7 mouse cellular contexts compared by ENCODE assay signal in genomic region chr9:51335294-51336010, GRCm38 (mm10). TPM values are rescaled to one million over a fixed set of nuclear protein-coding genes. Genes with fewer than 3 reads are reported as not detected.
DNase-seq lines count a peak whose midpoint lies in the region; ATAC-seq lines count a peak whose summit lies in the region.

No protein-coding gene starts in this region.

- 26% methylated on average over 8 of the region's 8 CpGs for WGBS in intestine, embryonic 16.5 days
- WGBS in midbrain, embryonic 14.5 days: 28% methylated on average over 8 of the region's 8 CpGs

- H3K9me3 ChIP-seq in intestine, embryonic 16.5 days (ENCODE audit: control insufficient read depth, low read length): no peaks in the 10 kb centered on the region
- no peaks in the 10 kb centered on the region for H3K9me3 ChIP-seq in midbrain, embryonic 14.5 days (ENCODE audit: control insufficient read depth, low read length)

- no peak overlapping the region for H3K4me3 ChIP-seq in intestine, embryonic 16.5 days (ENCODE audit: low read length)
- no peak overlapping the region for H3K4me3 ChIP-seq in midbrain, embryonic 14.5 days (replicated peaks; ENCODE audit: low read depth, low read length)

- DNase-seq in adrenal gland, postnatal 14 days: peak; percentile 85
- peak; percentile 78 for DNase-seq in embryo, embryonic 9.5 days (ENCODE audit: extremely low spot score)
- peak; percentile 89 to 93 for DNase-seq in left cerebral cortex, postnatal 14 days (ENCODE audit: low spot score in 2 of 2)
- peak; percentile 95 for DNase-seq in midbrain, embryonic 14.5 days
- peak; percentile 16 to 37 for DNase-seq in spleen, postnatal 14 days (ENCODE audit: low spot score in 2 of 2)

- ATAC-seq in granulocyte monocyte progenitor cell, adult 5-6 weeks (replicated peaks; ENCODE audit: poor library complexity, severe bottlenecking): peak; percentile 81
- ATAC-seq in intestine, embryonic 16.5 days: peak; percentile 81
- ATAC-seq in midbrain, embryonic 14.5 days (ENCODE audit: low FRiP score, low TSS enrichment): peak; percentile 73; the same call in 1 of the 2 replicates

- H3K9ac ChIP-seq in intestine, embryonic 16.5 days (ENCODE audit: low read depth, low read length): no peak overlapping the region
- no peak overlapping the region for H3K9ac ChIP-seq in midbrain, embryonic 14.5 days (replicated peaks; ENCODE audit: low read length)

- peak overlapping the region; percentile 28; the same call in 1 of the 2 replicates for H3K4me2 ChIP-seq in intestine, embryonic 16.5 days (ENCODE audit: low read depth, low read length)
- H3K4me2 ChIP-seq in midbrain, embryonic 14.5 days (ENCODE audit: low read length): peak overlapping the region; percentile 30; the same call in 1 of the 2 replicates

- intact Hi-C loops in left cerebral cortex, postnatal 14 days (cut with DNase I): loop anchor here (2.0 kb wide), 2 partner anchors 429 to 573 kb away; partner anchors contain the start of gene Arhgap20

- H3K4me1 ChIP-seq in intestine, embryonic 16.5 days (ENCODE audit: control insufficient read depth, insufficient read depth, low read length): no peaks in the 10 kb centered on the region
- no peaks in the 10 kb centered on the region for H3K4me1 ChIP-seq in midbrain, embryonic 14.5 days (ENCODE audit: control insufficient read depth, insufficient read depth, low read length)

- no peaks in the 10 kb centered on the region for H3K36me3 ChIP-seq in intestine, embryonic 16.5 days (ENCODE audit: control insufficient read depth, insufficient read depth, low read length)
- no peaks in the 10 kb centered on the region for H3K36me3 ChIP-seq in midbrain, embryonic 14.5 days (ENCODE audit: control insufficient read depth, insufficient read depth, low read length)

- H3K27me3 ChIP-seq in intestine, embryonic 16.5 days (replicated peaks; ENCODE audit: control insufficient read depth, insufficient read depth, low read length): no peaks in the 10 kb centered on the region
- no peaks in the 10 kb centered on the region for H3K27me3 ChIP-seq in midbrain, embryonic 14.5 days (ENCODE audit: control insufficient read depth, insufficient read depth, low read length)

- H3K27ac ChIP-seq in intestine, embryonic 16.5 days (ENCODE audit: low read length): no peak overlapping the region
- no peak overlapping the region for H3K27ac ChIP-seq in midbrain, embryonic 14.5 days (replicated peaks; ENCODE audit: low read depth, low read length)

RNA-seq across cellular contexts. Expression of gene 1810046K07Rik, which starts 6.7 kb away (rescaled TPM):
- 1.0 TPM in 1 of 2 replicates, not detected in the other for total RNA-seq in adrenal gland, postnatal 14 days (2021)
- total RNA-seq in granulocyte monocyte progenitor cell, adult 5-6 weeks (2014; fragmentation: Nextera tagmentation): not detected in 2 replicates
- not detected in 2 replicates for total RNA-seq in granulocyte monocyte progenitor cell, adult 5-6 weeks (2017)
- polyA plus RNA-seq in intestine, embryonic 16.5 days (2015; fragmentation: Nextera tagmentation; extraction: Ambion mirVana): 0.18 TPM in 1 of 2 replicates, not detected in the other
- total RNA-seq in left cerebral cortex, postnatal 14 days (2021): not detected
- polyA plus RNA-seq in midbrain, embryonic 14.5 days (2014; fragmentation: Nextera tagmentation; extraction: Ambion mirVana): not detected in 2 replicates

RNA-seq across cellular contexts. Expression of gene Colca2, which starts 57.1 kb away (rescaled TPM):
- total RNA-seq in adrenal gland, postnatal 14 days (2021): 2.9 and 5.4 TPM in 2 replicates
- total RNA-seq in granulocyte monocyte progenitor cell, adult 5-6 weeks (2014; fragmentation: Nextera tagmentation): 1.1 TPM in 1 of 2 replicates, not detected in the other
- total RNA-seq in granulocyte monocyte progenitor cell, adult 5-6 weeks (2017): not detected in 2 replicates
- polyA plus RNA-seq in intestine, embryonic 16.5 days (2015; fragmentation: Nextera tagmentation; extraction: Ambion mirVana): 1.4 and 2.1 TPM in 2 replicates
- 1 to 10 TPM; 1.3 TPM for total RNA-seq in left cerebral cortex, postnatal 14 days (2021)
- polyA plus RNA-seq in midbrain, embryonic 14.5 days (2014; fragmentation: Nextera tagmentation; extraction: Ambion mirVana): 0.46 and 0.89 TPM in 2 replicates

Comparison
In these comparisons a context has a peak if more than half of its experiments do, and no peak if none do; other contexts are left out.
1. DNase-seq: peak in every context shown above with its lines; median percentile 95 in midbrain, embryonic 14.5 days; 91 in left cerebral cortex, postnatal 14 days; 85 in adrenal gland, postnatal 14 days; 78 in embryo, embryonic 9.5 days; 26 in spleen, postnatal 14 days.